Mouse (Mus musculus) lung, postnatal 36 days (tissue): ENCODE data around the gene Pycr2.
A peak's percentile ranks its signal among the peaks of the same experiment; 100 is the strongest.

Experiments
- DNase-seq: peaks from one replicate; pipeline ENCODE4 v3.0.0; 2022; ENCODE audit warnings: mixed read lengths

The Pycr2 gene

DNA sequence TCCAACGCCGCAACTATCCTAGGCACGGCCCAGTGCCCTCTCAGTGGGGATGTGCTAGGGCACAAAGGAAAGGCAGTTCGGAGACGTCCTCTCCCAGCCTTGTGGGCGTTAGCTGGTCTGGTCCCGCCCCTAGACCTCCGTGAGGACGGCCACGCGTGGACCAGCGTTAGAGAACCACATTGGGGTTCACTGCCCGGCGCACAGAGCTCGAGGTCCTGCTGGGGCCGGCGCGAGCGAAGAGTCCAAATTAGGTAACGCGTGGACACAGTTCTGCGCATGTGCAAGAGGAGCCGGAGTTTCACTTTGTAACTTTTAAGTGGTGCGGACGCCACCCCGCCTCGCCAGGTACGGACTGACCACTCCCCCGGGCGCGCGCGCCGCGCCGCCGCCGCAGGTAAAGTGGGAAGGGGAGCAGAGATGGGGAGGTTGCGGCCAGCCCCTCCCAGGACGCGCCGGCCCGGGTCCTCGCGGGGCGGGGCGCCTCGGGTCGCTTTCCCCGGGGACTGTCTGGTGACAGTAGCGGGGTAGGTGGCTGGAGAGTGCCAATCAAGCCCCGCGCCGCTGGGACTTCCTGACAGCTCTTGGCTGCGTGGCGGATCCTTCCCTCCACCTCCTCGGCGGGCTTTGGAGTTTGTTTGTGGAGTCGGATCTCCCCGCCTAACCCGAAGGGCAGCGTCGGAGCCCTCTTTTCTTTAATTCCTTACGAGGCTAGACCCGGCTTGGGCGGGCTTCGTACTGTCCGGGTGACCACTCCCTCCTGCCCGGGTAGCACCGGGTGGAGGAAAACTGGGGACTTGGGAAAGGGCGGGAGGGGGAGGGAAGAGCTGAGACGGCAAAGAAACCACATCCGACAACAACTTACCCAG lies 38.3 kb downstream of the Pycr2 start, which contains the start of gene Tmem63a:
Tmem63a (plus strand) TSS at position 179 of the 866 bp plus-strand sequence.
- DNase-seq, result peak; percentile 93

- no peak for DNase-seq
Observed at GRCm38 (mm10) chr1:180943032-180943644, 39.0 kb downstream of the Pycr2 start.

- no peak for DNase-seq
Observed at GRCm38 (mm10) chr1:180943896-180944295, 39.8 kb downstream of the Pycr2 start.

DNA sequence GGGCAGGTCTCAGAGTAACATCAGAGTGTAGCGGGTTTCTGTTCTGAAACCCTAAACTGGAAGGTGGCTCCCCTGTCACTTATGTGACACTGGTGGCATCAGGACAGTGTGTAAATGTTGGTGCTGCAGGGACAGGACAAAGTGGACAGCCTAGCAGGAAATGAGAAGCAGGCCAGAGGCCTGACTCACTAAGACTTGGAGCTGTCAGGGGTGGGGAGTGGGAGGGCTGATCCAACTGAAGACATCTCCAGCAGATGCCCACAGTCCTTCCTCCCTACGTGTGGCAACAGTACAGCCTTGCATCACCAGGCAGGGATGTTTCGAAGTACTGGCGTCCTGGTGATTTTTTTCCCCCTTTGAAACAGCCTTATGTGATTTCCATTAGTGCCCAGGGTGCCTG lies 40.5 kb downstream of the Pycr2 start:
- DNase-seq, result peak; percentile 60

DNA sequence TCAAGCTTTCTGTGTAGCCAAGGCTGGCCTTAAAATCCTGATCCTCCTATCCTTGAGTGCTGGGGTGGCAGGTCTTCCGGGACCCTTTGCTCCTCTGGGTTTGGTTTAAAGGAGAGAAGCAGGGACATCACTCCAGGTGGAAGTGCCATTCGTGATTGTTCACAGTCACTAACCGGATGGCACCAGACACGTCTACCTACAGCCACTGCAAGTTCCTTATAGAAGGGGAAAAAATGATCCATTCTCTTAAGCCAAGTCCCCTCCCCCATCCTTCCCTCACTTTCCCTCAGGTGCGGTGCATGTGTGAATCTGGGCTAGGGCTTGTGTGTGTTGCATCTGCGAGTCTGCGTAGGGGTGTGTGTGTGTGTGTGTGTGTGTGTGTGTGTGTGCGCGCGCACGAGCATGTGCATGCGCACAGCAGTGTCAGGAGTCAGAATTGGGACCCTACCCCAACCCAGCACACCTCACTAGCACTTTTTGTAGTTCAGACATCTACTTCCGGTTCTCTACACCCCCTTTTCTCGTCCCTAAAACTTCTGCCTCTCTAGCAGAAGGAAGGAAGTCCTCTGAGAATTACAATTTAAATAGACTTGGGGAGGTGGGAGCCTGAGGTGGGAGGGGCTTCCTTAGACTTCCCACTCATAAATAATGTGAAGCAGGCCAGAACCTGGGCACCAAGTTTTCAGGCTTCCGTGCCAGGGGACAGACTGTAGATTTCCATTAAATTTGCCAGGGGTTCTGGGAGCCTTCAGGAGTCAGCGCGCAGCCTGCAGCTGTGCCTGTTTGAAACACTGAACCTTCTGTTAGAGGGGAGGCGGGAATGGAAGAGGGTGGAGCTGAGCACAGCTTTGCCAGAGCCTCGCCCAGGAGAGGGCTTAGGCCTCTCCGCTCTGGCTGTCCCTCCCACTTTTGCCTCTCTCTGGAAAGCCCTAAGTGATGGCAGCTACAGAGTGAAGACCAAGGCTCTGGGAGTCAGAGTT lies 41.2 kb downstream of the Pycr2 start:
- DNase-seq, result peak; percentile 77

- no peak for DNase-seq
Observed at GRCm38 (mm10) chr1:180946448-180946847, 42.4 kb downstream of the Pycr2 start.

- DNase-seq, result peak; percentile 83
Observed at GRCm38 (mm10) chr1:180952085-180952746, 48.1 kb downstream of the Pycr2 start.

- no peak for DNase-seq
Observed at GRCm38 (mm10) chr1:180952808-180953207, 48.7 kb downstream of the Pycr2 start.

- no peak for DNase-seq
Observed at GRCm38 (mm10) chr1:180956401-180956800, 52.3 kb downstream of the Pycr2 start.

- DNase-seq, result peak; percentile 87
Observed at GRCm38 (mm10) chr1:180956973-180957381, 52.9 kb downstream of the Pycr2 start.
